Mouse (Mus musculus) heart, postnatal 0 days (tissue): ENCODE data around the gene Pcbd2.

Experiments used
- CTCF ChIP-seq: IDR thresholded peaks from 2 replicates; pipeline ENCODE4 v1.5.1; 2016; ENCODE audit warnings: antibody characterized with exemption, control low read depth, low read depth
- EP300 ChIP-seq: IDR thresholded peaks from 2 replicates; pipeline ENCODE4 v1.6.1; 2016; ENCODE audit warnings: antibody characterized with exemption, low read depth

DNA sequence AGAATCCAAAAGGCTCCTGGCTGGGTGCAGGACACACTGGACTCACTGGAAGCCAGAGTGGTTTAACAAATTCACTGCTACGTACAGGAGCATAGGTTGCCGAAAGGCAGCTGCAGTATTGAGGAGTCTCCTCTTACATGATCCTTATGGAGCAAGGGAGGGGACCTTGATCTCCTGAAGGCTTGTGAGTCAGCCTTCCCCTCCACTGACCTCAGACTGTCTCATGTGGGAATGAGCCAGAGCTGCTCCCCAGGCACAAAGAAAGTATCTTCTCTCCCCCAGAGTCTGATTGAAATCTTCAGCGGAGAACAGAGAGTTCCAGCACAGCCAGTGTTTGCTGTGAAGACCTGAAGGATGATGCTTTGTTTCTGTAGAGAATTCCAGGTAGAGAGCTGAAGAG, 43.6 kb upstream of the Pcbd2 start:
- no peak for TF ChIP-seq CTCF
- no peak for TF ChIP-seq EP300
